ENCODE assay signal across 14 mouse cellular contexts in the genomic region with DNA sequence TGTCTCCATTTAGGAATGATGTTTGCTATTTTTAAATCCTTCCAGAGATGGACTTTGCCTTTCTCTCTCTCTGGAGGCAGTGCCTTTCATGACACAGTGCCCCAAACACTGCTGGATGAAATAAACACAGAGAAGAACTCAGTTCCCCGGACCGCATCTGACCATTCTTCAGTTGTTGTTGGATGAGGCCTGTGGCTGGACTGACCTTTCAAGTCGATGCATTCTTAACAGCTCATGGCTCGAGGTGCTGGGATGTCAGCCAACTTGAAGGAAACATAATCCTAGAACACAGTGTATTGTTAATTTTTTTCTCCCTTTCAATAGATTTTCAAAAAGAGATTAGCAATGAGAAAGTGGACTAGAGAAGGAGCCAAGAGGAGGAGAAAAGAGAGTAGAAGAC.
A peak's percentile ranks its signal among the peaks of the same experiment; 100 is the strongest.
DNase-seq lines count a peak whose midpoint lies in the region; TF ChIP-seq lines count a peak whose summit lies in the region.
"Had no signal": no experiment of that assay in that cellular context is flagged by ENCODE, and none has a peak within 500 bp of the region (broad histone marks: within the 10 kb centered on the region; RNA-seq: fewer than 3 reads in every experiment).

No protein-coding gene starts in this region.

- intact Hi-C loops in left cerebral cortex, adult 2 months (cut with DNase I), result no loop called here

- no peak overlapping the region for H3K4me3 ChIP-seq in left cerebral cortex, adult 2 months
- H3K4me3 ChIP-seq: heart, adult 2 months; hindbrain, embryonic 15.5 days; midbrain, embryonic 15.5 days; stomach, embryonic 15.5 days had no signal

- DNase-seq in heart, adult 9 months (ENCODE audit: low spot score in 2 of 2), result peak; percentile 8 to 11
- no peak for DNase-seq in heart, postnatal 4 days
- peak; percentile 26 for DNase-seq in testis, postnatal 14 days (ENCODE audit: low spot score)
- DNase-seq in testis, postnatal 10 days (ENCODE audit: low spot score), result no peak
- DNase-seq in gastrocnemius, postnatal 10 days, result peak; percentile 5
- DNase-seq in left cerebral cortex, adult 2 months (ENCODE audit: extremely low spot score in 1 of 2, low spot score in 2 of 2), result no peak
- no peak for DNase-seq in cerebellum, adult 18-20 months
- DNase-seq: cerebellum, adult 2 months; thymus, postnatal 36 days had no signal

- no peak overlapping the region for H3K27ac ChIP-seq in left cerebral cortex, adult 2 months
- H3K27ac ChIP-seq: heart, adult 2 months; hindbrain, embryonic 15.5 days; macrophage; midbrain, embryonic 15.5 days; stomach, embryonic 15.5 days had no signal

- TF ChIP-seq CTCF in left cerebral cortex, adult 2 months (IDR thresholded peaks at IDR 0.05), result no peak

Comparison
In these comparisons a context has a peak if more than half of its experiments do, and no peak if none do; other contexts are left out.
1. DNase-seq: peak in heart, adult 9 months (2 of 2), testis, postnatal 14 days (single experiment) and gastrocnemius, postnatal 10 days (single experiment); none in heart, postnatal 4 days (single experiment), testis, postnatal 10 days (single experiment), left cerebral cortex, adult 2 months (0 of 2) and cerebellum, adult 18-20 months (0 of 2).